Mouse (Mus musculus) embryonic facial prominence, embryonic 11.5 days (tissue): ENCODE data around the gene Lst1. TPM values are rescaled to one million over a fixed set of nuclear protein-coding genes. Genes with fewer than 3 reads are reported as not detected.

Experiments used
- ATAC-seq: fragments of 200-750 bp; cut with Nextera tagmentation; replicated peaks from 2 replicates; pipeline ENCODE4 v1.8.0; 2017; ENCODE audit warnings: low read depth; ENCODE audit not compliant: insufficient number of reproducible peaks, low FRiP score, low TSS enrichment
- DNase-seq: peaks from one replicate; pipeline ENCODE4 v3.0.0-alpha.2; 2015; ENCODE audit warnings: low spot score
- H3K27ac ChIP-seq: fragments of 300-500 bp; sonication (generic); replicated peaks from 2 replicates; pipeline ENCODE4 v1.5.1; 2014; ENCODE audit warnings: mild to moderate bottlenecking, low read depth, low read length, control low read depth
- H3K27me3 ChIP-seq: fragments of 300-500 bp; sonication (generic); 2 replicates; pipeline ENCODE4 v1.6.1; 2014; ENCODE audit warnings: mild to moderate bottlenecking, low read length, moderate library complexity, mixed read lengths; ENCODE audit not compliant: control insufficient read depth, insufficient read depth
- H3K36me3 ChIP-seq: fragments of 300-500 bp; sonication (generic); replicated peaks from 2 replicates; pipeline ENCODE4 v1.6.1; 2014; ENCODE audit warnings: low read depth, mild to moderate bottlenecking, low read length, moderate library complexity, mixed read lengths; ENCODE audit not compliant: control insufficient read depth, insufficient read depth
- H3K4me1 ChIP-seq: fragments of 300-500 bp; sonication (generic); 2 replicates; pipeline ENCODE4 v1.6.1; 2014; ENCODE audit warnings: low read length, mixed read lengths; ENCODE audit not compliant: control insufficient read depth, insufficient read depth
- H3K4me2 ChIP-seq: fragments of 300-500 bp; sonication (generic); 2 replicates; pipeline ENCODE4 v1.6.1; 2014; ENCODE audit warnings: low read depth, mild to moderate bottlenecking, control low read depth, low read length, moderate library complexity
- H3K4me3 ChIP-seq: fragments of 300-500 bp; sonication (generic); 2 replicates; pipeline ENCODE4 v1.5.1; 2014; ENCODE audit warnings: low read depth, low read length, control low read depth
- H3K9ac ChIP-seq: fragments of 300-500 bp; sonication (generic); replicated peaks from 2 replicates; pipeline ENCODE4 v1.6.1; 2014; ENCODE audit warnings: mild to moderate bottlenecking, control low read depth, low read length
- H3K9me3 ChIP-seq: fragments of 300-500 bp; sonication (generic); replicated peaks from 2 replicates; pipeline ENCODE4 v1.6.1; 2016; ENCODE audit warnings: mild to moderate bottlenecking, low read length, inconsistent platforms, mixed read lengths; ENCODE audit not compliant: control insufficient read depth
- WGBS: fragments of 180-500 bp; shearing (Covaris S2); extraction: QIAGEN DNeasy Blood & Tissue Kit; methylation state at CpG from one replicate; pipeline ENCODE4 v1.1.7; 2014; 5-methylcytosine and 5-hydroxymethylcytosine counted together
- polyA plus RNA-seq: library from polyadenylated mRNA; unstranded; fragments of >200 nt; fragmentation: Nextera tagmentation; extraction: Ambion mirVana; gene quantifications from 2 replicates; pipeline ENCODE4 v1.2.1, GENCODE M21; 2014

Lst1 gene
- polyA plus RNA-seq, 1 experiment from 2014 or later = 3.8 TPM

GRCm38 (mm10) chr17:35189186-35189585 lies 947 bp upstream of the Lst1 start:
- Histone ChIP-seq H3K9me3 (no peaks in the 10 kb centered on the region), H3K27me3 (no peaks in the 10 kb centered on the region), H3K9ac (no peak overlapping the region), H3K4me3 (no peak overlapping the region), H3K36me3 (no peaks in the 10 kb centered on the region), H3K4me1 (no peaks in the 10 kb centered on the region), H3K27ac (no peak overlapping the region), H3K4me2 (no peak overlapping the region)
- DNase-seq (no peak), ATAC-seq (no peak)
- WGBS = 62% methylated on average over 1 of the region's 1 CpGs

- ATAC-seq = no peak
These were observed 894 bp downstream of the Lst1 start for GRCm38 (mm10) chr17:35187345-35187744.

GRCm38 (mm10) chr17:35186681-35187080 lies 1.6 kb downstream of the Lst1 start:
- no peaks in the 10 kb centered on the region for H3K27me3 ChIP-seq
- DNase-seq (peak; percentile 66), ATAC-seq (peak; percentile 31; the same call in 1 of the 2 replicates)
- no peaks in the 10 kb centered on the region for H3K9me3 ChIP-seq
- H3K36me3 ChIP-seq = no peaks in the 10 kb centered on the region
- peak overlapping the region; percentile 73 for H3K27ac ChIP-seq
- H3K4me1 ChIP-seq = no peaks in the 10 kb centered on the region
- peak overlapping the region; percentile 43 for H3K4me2 ChIP-seq
- H3K4me3 ChIP-seq = no peak overlapping the region; the same call in 1 of the 2 replicates
- no peak overlapping the region; the same call in 1 of the 2 replicates for H3K9ac ChIP-seq
- 0% methylated on average over 4 of the region's 4 CpGs for WGBS

More at GRCm38 (mm10) chr17:35187345-35187744, 894 bp downstream of the Lst1 start:
- H3K27ac ChIP-seq = no peak overlapping the region
- H3K4me2 ChIP-seq = no peak overlapping the region
- no peaks in the 10 kb centered on the region for H3K36me3 ChIP-seq
- no peak for DNase-seq
- WGBS = 65% methylated on average over 4 of the region's 4 CpGs
- H3K27me3 ChIP-seq = no peaks in the 10 kb centered on the region
- H3K4me3 ChIP-seq = no peak overlapping the region
- H3K9me3 ChIP-seq = no peaks in the 10 kb centered on the region
- no peak overlapping the region for H3K9ac ChIP-seq
- H3K4me1 ChIP-seq = no peaks in the 10 kb centered on the region

GRCm38 (mm10) chr17:35185639-35186611 lies 2.3 kb downstream of the Lst1 start:
- H3K4me2 ChIP-seq = peak overlapping the region; percentile 43
- ATAC-seq (peak; percentile 65; the same call in 1 of the 2 replicates), DNase-seq (peak; percentile 74)
- H3K36me3 ChIP-seq = no peaks in the 10 kb centered on the region
- H3K27ac ChIP-seq = peak overlapping the region; percentile 73; the same call in 1 of the 2 replicates
- 4% methylated on average over 18 of the region's 18 CpGs for WGBS
- no peaks in the 10 kb centered on the region for H3K27me3 ChIP-seq
- H3K9me3 ChIP-seq = no peaks in the 10 kb centered on the region
- H3K4me1 ChIP-seq = no peaks in the 10 kb centered on the region
- peak overlapping the region; percentile 21 for H3K4me3 ChIP-seq
- peak overlapping the region; percentile 4; the same call in 1 of the 2 replicates for H3K9ac ChIP-seq

- WGBS = 87% methylated on average over 5 of the region's 5 CpGs
- Histone ChIP-seq H3K9ac (no peak overlapping the region), H3K4me3 (no peak overlapping the region), H3K27ac (no peak overlapping the region), H3K9me3 (no peaks in the 10 kb centered on the region), H3K27me3 (no peaks in the 10 kb centered on the region), H3K4me2 (no peak overlapping the region), H3K4me1 (no peaks in the 10 kb centered on the region), H3K36me3 (no peaks in the 10 kb centered on the region)
- DNase-seq (no peak), ATAC-seq (no peak)
These were observed 8.1 kb downstream of the Lst1 start for GRCm38 (mm10) chr17:35180093-35180492.

GRCm38 (mm10) chr17:35178528-35178927 lies 9.7 kb downstream of the Lst1 start:
- DNase-seq (peak; percentile 79), ATAC-seq (peak; percentile 76)
- Histone ChIP-seq H3K36me3 (no peaks in the 10 kb centered on the region), H3K4me1 (no peaks in the 10 kb centered on the region), H3K27ac (no peak overlapping the region), H3K27me3 (no peaks in the 10 kb centered on the region), H3K4me3 (no peak overlapping the region), H3K9me3 (no peaks in the 10 kb centered on the region), H3K4me2 (no peak overlapping the region), H3K9ac (no peak overlapping the region)
- WGBS = 11% methylated on average over 5 of the region's 5 CpGs

GRCm38 (mm10) chr17:35175968-35176367 lies 12.3 kb downstream of the Lst1 start, which contains the start of gene Aif1:
Aif1 (minus strand) TSS chr17:35176068.
- H3K27ac ChIP-seq = no peak within 1 kb of the TSS
- no peaks in the 10 kb centered on the region for H3K27me3 ChIP-seq
- H3K4me3 ChIP-seq = no peak within 1 kb of the TSS
- no peaks in the 10 kb centered on the region for H3K9me3 ChIP-seq
- no peaks in the 10 kb centered on the region for H3K4me1 ChIP-seq
- H3K36me3 ChIP-seq = no peaks in the 10 kb centered on the region
- H3K4me2 ChIP-seq = no peak within 1 kb of the TSS
- no peak for DNase-seq
- ATAC-seq = no peak
- H3K9ac ChIP-seq = no peak within 1 kb of the TSS
- WGBS = 42% methylated on average over 2 of the region's 2 CpGs

GRCm38 (mm10) chr17:35175382-35175781 lies 12.9 kb downstream of the Lst1 start:
- Histone ChIP-seq H3K36me3 (no peaks in the 10 kb centered on the region), H3K9ac (no peak overlapping the region), H3K27ac (no peak overlapping the region), H3K4me3 (no peak overlapping the region), H3K27me3 (no peaks in the 10 kb centered on the region), H3K4me1 (no peaks in the 10 kb centered on the region), H3K4me2 (no peak overlapping the region), H3K9me3 (no peaks in the 10 kb centered on the region)
- ATAC-seq (no peak), DNase-seq (no peak)
- 77% methylated on average over 6 of the region's 6 CpGs for WGBS
